Mouse (Mus musculus) lung, adult 2 months (tissue): Measurements from ENCODE around the gene Zfyve21. TPM values are rescaled to one million over a fixed set of nuclear protein-coding genes. Genes with fewer than 3 reads are reported as not detected.

Experiments used
- DNase-seq: peaks from one replicate; pipeline ENCODE4 v3.0.0; 2022
- H3K4me1 ChIP-seq: fragments of 200-500 bp; 2 replicates; pipeline ENCODE4 v1.6.1; 2011; ENCODE audit warnings: low read length; ENCODE audit not compliant: control insufficient read depth, insufficient read depth
- H3K4me3 ChIP-seq: fragments of 200-500 bp; replicated peaks from 2 replicates; pipeline ENCODE3; 2011; ENCODE audit warnings: low read depth, mild to moderate bottlenecking, control low read depth, low read length; ENCODE audit errors: extremely low read depth
- CTCF ChIP-seq: fragments of 200-500 bp; IDR thresholded peaks from 2 replicates; pipeline ENCODE4 v1.5.1; 2011; ENCODE audit warnings: mild to moderate bottlenecking, low read length, control low read depth; ENCODE audit not compliant: insufficient read depth
- POLR2A ChIP-seq: fragments of 200-500 bp; IDR thresholded peaks from 2 replicates; pipeline ENCODE4 v1.6.1; 2011; ENCODE audit warnings: low read depth, mild to moderate bottlenecking, control low read depth, low read length, borderline replicate concordance; ENCODE audit errors: extremely low read depth
- WGBS: fragments of 180-500 bp; shearing (Covaris S2); methylation state at CpG from one replicate; pipeline ENCODE4 v1.1.7; 2018; 5-methylcytosine and 5-hydroxymethylcytosine counted together
- polyA plus RNA-seq: library from polyadenylated mRNA; depleted of rRNA; stranded (reverse); fragments of >200 nt; gene quantifications from 2 replicates; pipeline ENCODE4 v1.2.3, GENCODE M21; 2012

The Zfyve21 gene
- polyA plus RNA-seq, 1 experiment, result 79.8 TPM

- TF ChIP-seq CTCF (no peak), POLR2A (no peak)
- Histone ChIP-seq H3K4me1 (no peaks in the 10 kb centered on the region), H3K4me3 (no peak overlapping the region)
- DNase-seq, result no peak
- WGBS, result 76% methylated on average over 15 of the region's 15 CpGs
Observed at GRCm38 (mm10) chr12:111842565-111843433, 28.8 kb downstream of the Zfyve21 start.

- no peak overlapping the region for H3K4me3 ChIP-seq
- H3K4me1 ChIP-seq, result 0 out of 2 replicates have a peak, but pooled peaks cover 2% of the 10 kb centered on the region
- WGBS, result 30% methylated on average over 2 of the region's 2 CpGs
- TF ChIP-seq POLR2A (no peak), CTCF (no peak)
- DNase-seq, result no peak
Observed at GRCm38 (mm10) chr12:111843470-111843869, 29.5 kb downstream of the Zfyve21 start.

GRCm38 (mm10) chr12:111845953-111846352, 32.0 kb downstream of the Zfyve21 start:
- 93% methylated on average over 4 of the region's 4 CpGs for WGBS
- H3K4me3 ChIP-seq, result no peak overlapping the region
- H3K4me1 ChIP-seq, result 0 out of 2 replicates have a peak, but pooled peaks cover 2% of the 10 kb centered on the region
- no peak for TF ChIP-seq POLR2A
- TF ChIP-seq CTCF, result no peak
- DNase-seq, result no peak

GRCm38 (mm10) chr12:111846815-111847214, 32.8 kb downstream of the Zfyve21 start:
- TF ChIP-seq POLR2A, result no peak
- TF ChIP-seq CTCF, result no peak
- 85% methylated on average over 10 of the region's 10 CpGs for WGBS
- no peak overlapping the region for H3K4me3 ChIP-seq
- DNase-seq, result no peak
- H3K4me1 ChIP-seq, result 0 out of 2 replicates have a peak, but pooled peaks cover 2% of the 10 kb centered on the region

GRCm38 (mm10) chr12:111848300-111848798, 34.4 kb downstream of the Zfyve21 start:
- DNase-seq, result no peak
- WGBS, result 72% methylated on average over 9 of the region's 9 CpGs
- TF ChIP-seq POLR2A, result no peak
- TF ChIP-seq CTCF, result no peak
- Histone ChIP-seq H3K4me1 (peaks cover 5% of the 10 kb centered on the region), H3K4me3 (no peak overlapping the region)

GRCm38 (mm10) chr12:111851235-111851634, 37.3 kb downstream of the Zfyve21 start:
- H3K4me1 ChIP-seq, result peaks cover 8% of the 10 kb centered on the region
- TF ChIP-seq CTCF (no peak), POLR2A (no peak)
- no peak for DNase-seq
- H3K4me3 ChIP-seq, result no peak overlapping the region
- WGBS, result 58% methylated on average over 2 of the region's 2 CpGs

- DNase-seq, result no peak
- WGBS, result 68% methylated on average over 5 of the region's 5 CpGs
Observed at GRCm38 (mm10) chr12:111851745-111852144, 37.8 kb downstream of the Zfyve21 start.

GRCm38 (mm10) chr12:111853011-111853436, 39.1 kb downstream of the Zfyve21 start:
- Histone ChIP-seq H3K4me3 (no peak overlapping the region), H3K4me1 (peaks cover 8% of the 10 kb centered on the region)
- TF ChIP-seq POLR2A (no peak), CTCF (no peak)
- 27% methylated on average over 10 of the region's 10 CpGs for WGBS
- no peak for DNase-seq

More at GRCm38 (mm10) chr12:111851745-111852144, 37.8 kb downstream of the Zfyve21 start:
- H3K4me3 ChIP-seq, result no peak overlapping the region
- TF ChIP-seq POLR2A (no peak), CTCF (no peak)
- H3K4me1 ChIP-seq, result peaks cover 8% of the 10 kb centered on the region

GRCm38 (mm10) chr12:111853546-111853945, 39.6 kb downstream of the Zfyve21 start:
- no peak for DNase-seq
- peaks cover 6% of the 10 kb centered on the region for H3K4me1 ChIP-seq
- H3K4me3 ChIP-seq, result no peak overlapping the region
- WGBS, result 62% methylated on average over 4 of the region's 4 CpGs
- TF ChIP-seq POLR2A (no peak), CTCF (no peak)
